Mouse (Mus musculus) limb, embryonic 10.5 days (tissue): ENCODE data around the gene Bmpr1a. TPM values are rescaled to one million over a fixed set of nuclear protein-coding genes. Genes with fewer than 3 reads are reported as not detected.
"Not testable (repeated sequence)": the region's sequence is repeated elsewhere in the genome, so short reads cannot be mapped to it uniquely, and the experiment has no call there.

Experiments
- DNase-seq: peaks from one replicate; pipeline ENCODE4 v3.0.0-alpha.2; 2017; ENCODE audit warnings: low spot score
- H3K27ac ChIP-seq: fragments of 300-500 bp; sonication (generic); 2 replicates; pipeline ENCODE4 v1.5.1; 2016; ENCODE audit warnings: mild to moderate bottlenecking
- H3K27me3 ChIP-seq: fragments of 300-500 bp; sonication (generic); 2 replicates; pipeline ENCODE4 v1.6.1; 2016; ENCODE audit warnings: low read depth, mild to moderate bottlenecking; ENCODE audit not compliant: poor library complexity, severe bottlenecking
- H3K36me3 ChIP-seq: fragments of 300-500 bp; sonication (generic); 2 replicates; pipeline ENCODE4 v1.6.1; 2016; ENCODE audit warnings: mild to moderate bottlenecking, moderate library complexity
- H3K4me1 ChIP-seq: fragments of 300-500 bp; sonication (generic); 2 replicates; pipeline ENCODE4 v1.6.1; 2016
- H3K4me3 ChIP-seq: fragments of 300-500 bp; sonication (generic); 2 replicates; pipeline ENCODE4 v1.5.1; 2016; ENCODE audit warnings: mild to moderate bottlenecking, moderate library complexity
- H3K9me3 ChIP-seq: fragments of 300-500 bp; sonication (generic); replicated peaks from 2 replicates; pipeline ENCODE4 v1.6.1; 2016; ENCODE audit warnings: mild to moderate bottlenecking
- WGBS: fragments of 180-500 bp; shearing (Covaris S2); methylation state at CpG from one replicate; pipeline ENCODE4 v1.1.7; 2016; 5-methylcytosine and 5-hydroxymethylcytosine counted together
- polyA plus RNA-seq: library from polyadenylated mRNA; unstranded; fragments of >200 nt; fragmentation: Nextera tagmentation; extraction: Ambion mirVana; gene quantifications from 2 replicates; pipeline ENCODE4 v1.2.1, GENCODE M21; 2016

The Bmpr1a gene
- polyA plus RNA-seq, 1 experiment from 2014 or later = 58.5 TPM

- Histone ChIP-seq H3K4me3 (no peak overlapping the region), H3K9me3 (no peaks in the 10 kb centered on the region), H3K36me3 (no peaks in the 10 kb centered on the region), H3K27me3 (no peaks in the 10 kb centered on the region), H3K4me1 (peaks cover 29% of the 10 kb centered on the region), H3K27ac (no peak overlapping the region)
- DNase-seq = no peak
- 82% methylated on average over 2 of the region's 2 CpGs for WGBS
These were observed 131.4 kb downstream of the Bmpr1a start for GRCm38 (mm10) chr14:34371763-34372162.

GRCm38 (mm10) chr14:34370921-34371320 is 132.2 kb downstream of the Bmpr1a start:
- no peaks in the 10 kb centered on the region for H3K27me3 ChIP-seq
- peaks cover 22% of the 10 kb centered on the region for H3K4me1 ChIP-seq
- H3K36me3 ChIP-seq = no peaks in the 10 kb centered on the region
- no peaks in the 10 kb centered on the region for H3K9me3 ChIP-seq
- WGBS = 93% methylated on average over 3 of the region's 3 CpGs
- H3K27ac ChIP-seq = no peak overlapping the region
- H3K4me3 ChIP-seq = no peak overlapping the region
- no peak for DNase-seq

DNA sequence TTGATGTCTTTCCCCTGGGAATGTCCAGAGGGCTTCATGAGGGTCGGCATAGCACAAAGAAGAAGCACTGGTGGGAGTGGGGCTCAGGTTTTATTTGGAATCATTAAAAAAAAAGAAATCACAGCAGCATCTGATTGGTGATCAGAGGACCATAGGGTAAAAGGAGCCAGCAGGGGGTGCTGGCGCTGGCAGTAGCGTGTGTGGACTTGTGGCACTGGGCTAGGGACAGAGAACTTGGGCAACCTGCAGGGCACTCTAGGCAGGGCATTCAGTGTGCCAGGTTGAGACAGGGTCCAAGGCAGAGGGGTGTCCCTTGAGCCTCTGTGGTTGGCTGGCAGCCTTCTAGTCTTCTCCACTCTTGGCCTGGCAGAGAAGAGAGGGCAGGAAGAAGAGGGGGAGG is 132.9 kb downstream of the Bmpr1a start:
- WGBS = 65% methylated on average over 3 of the region's 3 CpGs
- no peak for DNase-seq
- no peak overlapping the region for H3K4me3 ChIP-seq
- H3K36me3 ChIP-seq = no peaks in the 10 kb centered on the region
- H3K9me3 ChIP-seq = no peaks in the 10 kb centered on the region
- peaks cover 16% of the 10 kb centered on the region for H3K4me1 ChIP-seq
- no peaks in the 10 kb centered on the region for H3K27me3 ChIP-seq
- H3K27ac ChIP-seq = no peak overlapping the region

- DNase-seq = no peak
- Histone ChIP-seq H3K4me3 (no peak overlapping the region), H3K9me3 (no peaks in the 10 kb centered on the region), H3K27ac (no peak overlapping the region), H3K27me3 (peaks cover 26% of the 10 kb centered on the region), H3K36me3 (no peaks in the 10 kb centered on the region), H3K4me1 (peaks cover 14% of the 10 kb centered on the region)
- 87% methylated on average over 2 of the region's 2 CpGs for WGBS
These were observed 138.0 kb downstream of the Bmpr1a start for GRCm38 (mm10) chr14:34365147-34365507.

- H3K4me1 ChIP-seq = peaks cover 14% of the 10 kb centered on the region
- H3K4me3 ChIP-seq = peak overlapping the region; percentile 53
- H3K27ac ChIP-seq, H3K36me3 ChIP-seq, DNase-seq, H3K9me3 ChIP-seq: not testable (repeated sequence)
- whole genome bisulfite sequencing = 81% methylated on average over 15 of the region's 15 CpGs
- H3K27me3 ChIP-seq = peaks cover 26% of the 10 kb centered on the region
These were observed 138.6 kb downstream of the Bmpr1a start for GRCm38 (mm10) chr14:34364254-34365146.

DNA sequence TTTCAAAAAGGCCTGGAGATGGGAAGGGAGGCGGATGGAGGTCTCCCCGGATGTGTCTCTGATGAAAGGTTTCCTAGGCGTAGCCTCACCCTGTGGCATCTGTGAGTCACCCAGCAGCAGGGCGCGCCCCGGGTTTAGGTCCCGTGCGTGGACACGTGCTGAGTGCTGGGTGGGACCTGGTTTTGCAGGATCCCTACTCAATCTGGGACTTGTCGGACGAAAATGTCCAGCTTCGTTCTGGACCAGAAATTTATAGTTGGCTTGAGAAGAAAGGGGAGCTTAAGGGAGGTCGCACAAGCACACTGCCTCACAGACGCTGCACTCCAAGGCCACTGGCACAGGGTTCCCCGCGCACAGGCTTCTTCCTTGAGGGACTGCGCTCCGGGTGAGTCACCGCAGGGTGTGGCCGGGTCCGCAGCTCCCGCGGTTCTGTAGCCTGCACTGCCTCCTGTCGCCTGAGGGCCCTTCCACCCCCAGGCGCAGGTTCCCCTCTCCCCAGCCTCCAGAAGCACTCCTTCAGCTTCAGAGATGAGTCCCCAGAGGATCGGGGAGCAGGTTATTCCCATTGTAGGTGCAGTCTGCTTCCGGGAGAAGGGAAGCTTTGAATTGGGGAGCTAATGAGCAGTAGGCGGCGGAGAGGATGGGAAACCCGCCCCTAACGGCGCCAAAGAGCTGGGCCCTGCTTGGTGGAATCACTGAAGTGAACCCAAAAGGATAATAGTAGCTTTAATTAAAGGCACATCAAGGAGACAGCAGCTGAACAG is 139.5 kb downstream of the Bmpr1a start:
- 3% methylated on average over 32 of the region's 32 CpGs for WGBS
- peaks cover 14% of the 10 kb centered on the region for H3K4me1 ChIP-seq
- peak overlapping the region; percentile 53 for H3K4me3 ChIP-seq
- H3K27ac ChIP-seq = no peak overlapping the region
- no peaks in the 10 kb centered on the region for H3K36me3 ChIP-seq
- peaks cover 26% of the 10 kb centered on the region for H3K27me3 ChIP-seq
- H3K9me3 ChIP-seq = no peaks in the 10 kb centered on the region
- DNase-seq = peak; percentile 63

DNA sequence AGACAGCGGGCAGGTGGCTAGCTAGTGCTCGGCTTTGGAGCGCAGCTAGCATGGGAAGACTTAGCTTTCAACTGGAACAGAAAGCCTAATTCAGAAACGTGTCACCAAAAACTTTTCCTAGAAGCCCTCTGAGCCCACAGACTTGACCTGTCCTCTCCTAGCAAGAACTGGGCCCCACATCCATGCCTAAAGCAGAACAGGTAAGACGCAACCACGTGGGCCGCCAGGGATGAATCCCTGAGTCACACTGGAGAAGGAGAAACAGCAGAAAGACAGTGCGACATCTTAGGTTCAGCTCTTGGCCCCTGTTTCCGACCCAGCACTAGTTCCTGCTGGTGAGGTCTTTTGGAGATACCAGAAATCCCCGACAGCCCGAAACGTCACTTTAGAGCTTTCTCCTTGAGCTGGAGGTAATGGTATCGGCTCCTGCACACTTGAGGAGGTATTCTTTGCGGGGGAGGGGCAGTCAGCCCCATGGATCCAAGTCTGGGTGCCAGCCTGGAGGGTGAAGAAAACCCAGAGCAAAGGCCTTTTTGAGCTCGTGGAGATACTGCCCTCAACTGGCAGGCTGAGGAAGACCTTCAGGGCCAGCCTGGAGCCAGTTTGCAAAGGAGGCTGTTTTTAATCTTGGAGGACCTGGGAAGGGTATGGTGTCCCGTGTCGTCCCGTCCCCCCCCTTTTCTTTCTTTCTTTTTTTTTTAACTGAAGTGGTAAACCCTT is 140.3 kb downstream of the Bmpr1a start:
- peak; percentile 55 for DNase-seq
- 30% methylated on average over 18 of the region's 18 CpGs for WGBS
- Histone ChIP-seq H3K4me3 (peak overlapping the region; percentile 53), H3K4me1 (peaks cover 14% of the 10 kb centered on the region), H3K9me3 (no peaks in the 10 kb centered on the region), H3K27ac (no peak overlapping the region), H3K27me3 (peaks cover 26% of the 10 kb centered on the region), H3K36me3 (no peaks in the 10 kb centered on the region)

- 73% methylated on average over 4 of the region's 4 CpGs for WGBS
- H3K4me1 ChIP-seq = peaks cover 14% of the 10 kb centered on the region
These were observed 141.0 kb downstream of the Bmpr1a start for GRCm38 (mm10) chr14:34362135-34362534.

More at GRCm38 (mm10) chr14:34362135-34362534, 141.0 kb downstream of the Bmpr1a start:
- H3K36me3 ChIP-seq = no peaks in the 10 kb centered on the region
- H3K27me3 ChIP-seq = peaks cover 26% of the 10 kb centered on the region
- no peaks in the 10 kb centered on the region for H3K9me3 ChIP-seq
- H3K27ac ChIP-seq = no peak overlapping the region
- H3K4me3 ChIP-seq = no peak overlapping the region
- DNase-seq = no peak

Other genes starting within 250 kb of the Bmpr1a start
- 9.6 and 10.0 TPM in 2 replicates for gene Shld2, start 192.8 kb downstream of the Bmpr1a start, polyA plus RNA-seq
- 67.6 and 74.6 TPM in 2 replicates for gene Glud1, start 192.6 kb downstream of the Bmpr1a start, polyA plus RNA-seq
- gene Fam25c, start 147.9 kb downstream of the Bmpr1a start, polyA plus RNA-seq = not detected in 2 replicates
- 2.0 and 3.8 TPM in 2 replicates for gene Sncg, start 128.6 kb downstream of the Bmpr1a start, polyA plus RNA-seq
- gene Mmrn2, start 127.9 kb downstream of the Bmpr1a start, polyA plus RNA-seq = 6.9 and 7.8 TPM in 2 replicates
- gene 9230112D13Rik, start 19.5 kb upstream of the Bmpr1a start, polyA plus RNA-seq = not detected in 2 replicates
- gene Ldb3, start 85.3 kb upstream of the Bmpr1a start, polyA plus RNA-seq = 0.11 and 0.48 TPM in 2 replicates
- gene Opn4, start 96.8 kb upstream of the Bmpr1a start, polyA plus RNA-seq = not detected in 2 replicates
- gene Wapl, start 170.6 kb upstream of the Bmpr1a start, polyA plus RNA-seq = 23.2 and 28.2 TPM in 2 replicates